Mouse (Mus musculus): ENCODE data around the gene H2afy. TPM values are rescaled to one million over a fixed set of nuclear protein-coding genes. Genes with fewer than 3 reads are reported as not detected.

The H2afy gene
- polyA plus RNA-seq (2014; fragmentation: Nextera tagmentation; extraction: Ambion mirVana): 685 and 702 TPM in 2 replicates

DNA sequence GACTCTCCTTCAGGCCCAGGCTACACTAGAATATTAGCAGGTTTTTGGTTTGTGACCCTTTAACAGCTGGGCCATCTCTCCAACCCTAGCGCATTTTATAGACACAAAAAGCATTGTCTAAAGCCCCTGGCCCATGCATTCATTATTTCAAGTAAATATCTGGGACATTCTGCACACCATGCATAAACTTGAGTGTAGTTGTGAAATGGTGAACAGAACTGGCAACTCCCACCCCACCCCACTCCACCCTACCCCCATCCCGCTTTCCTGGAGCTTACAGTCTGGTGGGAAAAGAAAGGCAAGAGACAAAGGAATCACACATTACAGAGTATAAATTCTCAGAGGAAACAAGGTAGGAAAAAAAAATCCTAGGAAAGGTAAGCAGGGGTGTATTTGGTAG is at the start of gene H2afy:
H2afy (minus strand) TSS at position 162 of the 400 bp plus-strand sequence.
- peak within 1 kb of the TSS; percentile 71 for H3K27ac ChIP-seq (ENCODE audit: low read depth, low read length)
- peak within 1 kb of the TSS; percentile 99 for H3K9ac ChIP-seq (ENCODE audit: low read length)
- peak within 1 kb of the TSS; percentile 90 for H3K4me2 ChIP-seq (ENCODE audit: low read depth, low read length, severe bottlenecking)
- no peaks in the 10 kb centered on the region for H3K9me3 ChIP-seq (ENCODE audit: control insufficient read depth, low read length)
- H3K4me3 ChIP-seq (ENCODE audit: low read depth, low read length): peak within 1 kb of the TSS; percentile 97
- ATAC-seq (replicated peaks; ENCODE audit: low FRiP score) (no peak), DNase-seq (ENCODE audit: low spot score) (no peak)
- H3K36me3 ChIP-seq (ENCODE audit: control insufficient read depth, insufficient read depth, low read length): no peaks in the 10 kb centered on the region; the same call in 1 of the 2 replicates
- H3K4me1 ChIP-seq (replicated peaks; ENCODE audit: control insufficient read depth, insufficient read depth, low read length): no peaks in the 10 kb centered on the region; the same call in none of the 2 replicates
- 78% methylated on average over 2 of the region's 2 CpGs for WGBS
- H3K27me3 ChIP-seq (ENCODE audit: control insufficient read depth, insufficient read depth, low read length): no peaks in the 10 kb centered on the region

DNA sequence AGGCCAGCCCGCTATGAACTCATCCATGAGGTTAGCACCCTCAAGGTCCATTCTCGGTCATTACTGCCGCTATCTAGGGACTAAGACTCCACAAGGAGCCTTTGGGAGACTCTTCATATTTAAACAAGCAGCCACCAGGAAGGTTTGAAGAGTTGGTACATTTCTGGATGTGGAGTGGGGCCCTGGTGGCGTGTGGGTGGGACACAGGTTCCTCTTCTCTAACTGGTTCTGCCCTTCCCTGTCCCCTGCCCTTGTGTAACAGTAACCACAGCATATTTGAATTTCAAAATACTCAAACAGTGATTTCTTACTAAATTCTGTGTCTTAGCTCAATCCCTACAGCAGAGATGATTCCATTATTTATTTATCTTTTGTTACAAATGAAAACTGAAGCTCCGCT is 47.5 kb upstream of the H2afy start:
- no peaks in the 10 kb centered on the region for H3K27me3 ChIP-seq (ENCODE audit: control insufficient read depth, insufficient read depth, low read length)
- H3K4me3 ChIP-seq (ENCODE audit: low read depth, low read length): no peak overlapping the region
- DNase-seq (ENCODE audit: low spot score) (no peak), ATAC-seq (replicated peaks; ENCODE audit: low FRiP score) (no peak)
- H3K9ac ChIP-seq (ENCODE audit: low read length): no peak overlapping the region
- H3K9me3 ChIP-seq (ENCODE audit: control insufficient read depth, low read length): no peaks in the 10 kb centered on the region
- no peaks in the 10 kb centered on the region for H3K4me1 ChIP-seq (replicated peaks; ENCODE audit: control insufficient read depth, insufficient read depth, low read length)
- no peaks in the 10 kb centered on the region for H3K36me3 ChIP-seq (ENCODE audit: control insufficient read depth, insufficient read depth, low read length)
- H3K27ac ChIP-seq (ENCODE audit: low read depth, low read length): no peak overlapping the region
- no peak overlapping the region for H3K4me2 ChIP-seq (ENCODE audit: low read depth, low read length, severe bottlenecking)
- 90% methylated on average over 5 of the region's 5 CpGs for WGBS

DNA sequence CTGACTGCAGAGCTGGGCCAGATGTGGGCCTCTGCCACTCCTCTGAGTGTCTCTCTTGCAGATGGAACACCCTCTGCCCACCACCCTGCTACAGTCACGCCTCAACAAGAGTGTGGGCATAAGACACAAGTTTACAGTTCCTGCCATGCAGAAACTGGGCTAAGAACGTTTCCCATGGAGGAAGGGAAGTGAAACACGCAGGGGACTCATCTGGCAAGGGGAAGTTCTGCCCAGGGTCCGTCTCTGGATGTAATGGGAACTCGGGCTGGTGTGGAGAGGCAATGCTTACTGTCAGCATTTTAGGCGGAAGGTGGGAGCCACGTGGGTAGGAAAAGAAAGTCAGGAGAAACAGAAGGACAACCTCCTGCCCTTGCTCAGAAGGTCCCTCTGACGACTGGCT is 45.3 kb upstream of the H2afy start:
- Histone ChIP-seq H3K27ac (ENCODE audit: low read depth, low read length) (no peak overlapping the region), H3K4me2 (ENCODE audit: low read depth, low read length, severe bottlenecking) (no peak overlapping the region), H3K9ac (ENCODE audit: low read length) (no peak overlapping the region), H3K27me3 (ENCODE audit: control insufficient read depth, insufficient read depth, low read length) (no peaks in the 10 kb centered on the region), H3K4me3 (ENCODE audit: low read depth, low read length) (no peak overlapping the region), H3K36me3 (ENCODE audit: control insufficient read depth, insufficient read depth, low read length) (no peaks in the 10 kb centered on the region), H3K4me1 (replicated peaks; ENCODE audit: control insufficient read depth, insufficient read depth, low read length) (no peaks in the 10 kb centered on the region), H3K9me3 (ENCODE audit: control insufficient read depth, low read length) (no peaks in the 10 kb centered on the region)
- DNase-seq (ENCODE audit: low spot score) (no peak), ATAC-seq (replicated peaks; ENCODE audit: low FRiP score) (no peak)
- 78% methylated on average over 8 of the region's 8 CpGs for WGBS

DNA sequence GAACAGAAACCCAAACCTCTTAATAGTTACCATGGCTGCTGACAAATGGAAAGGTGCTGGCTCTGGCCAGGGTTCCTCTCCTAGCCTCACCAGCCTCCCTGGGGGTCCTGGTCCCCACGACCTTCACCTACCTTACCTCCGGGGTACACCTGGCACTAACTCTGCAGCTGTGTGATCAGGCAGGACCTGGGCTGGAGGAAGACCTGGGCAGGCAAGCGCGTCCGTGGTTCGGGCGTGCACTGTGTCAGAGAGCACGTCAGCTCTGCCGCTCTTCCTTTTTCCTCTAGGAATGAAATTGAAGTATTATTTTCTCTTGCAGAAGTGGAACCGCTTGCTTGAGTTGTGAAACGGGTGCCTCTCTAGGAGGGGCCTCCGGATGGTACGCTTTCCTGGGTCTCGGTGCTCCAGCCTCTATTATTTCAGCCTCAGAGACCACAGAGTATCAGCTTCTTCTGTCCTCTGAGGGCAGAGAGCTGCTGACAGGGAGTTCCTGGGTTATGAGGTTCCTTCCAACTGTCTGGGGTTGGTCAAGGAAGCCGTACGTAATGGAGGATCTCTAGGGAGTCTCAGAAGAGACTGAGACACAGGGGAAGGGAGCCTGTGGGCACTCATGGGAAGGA is 42.4 kb upstream of the H2afy start, which contains the start of gene Tifab:
Tifab (minus strand) TSS at position 470 of the 620 bp plus-strand sequence.
- H3K4me3 ChIP-seq (ENCODE audit: low read depth, low read length): no peak within 1 kb of the TSS
- H3K9me3 ChIP-seq (ENCODE audit: control insufficient read depth, low read length): no peaks in the 10 kb centered on the region
- H3K27ac ChIP-seq (ENCODE audit: low read depth, low read length): no peak within 1 kb of the TSS
- H3K9ac ChIP-seq (ENCODE audit: low read length): no peak within 1 kb of the TSS
- 89% methylated on average over 16 of the region's 16 CpGs for WGBS
- H3K4me1 ChIP-seq (replicated peaks; ENCODE audit: control insufficient read depth, insufficient read depth, low read length): no peaks in the 10 kb centered on the region
- H3K36me3 ChIP-seq (ENCODE audit: control insufficient read depth, insufficient read depth, low read length): no peaks in the 10 kb centered on the region
- DNase-seq (ENCODE audit: low spot score): no peak
- ATAC-seq (replicated peaks; ENCODE audit: low FRiP score): no peak
- H3K27me3 ChIP-seq (ENCODE audit: control insufficient read depth, insufficient read depth, low read length): no peaks in the 10 kb centered on the region
- H3K4me2 ChIP-seq (ENCODE audit: low read depth, low read length, severe bottlenecking): no peak within 1 kb of the TSS

DNA sequence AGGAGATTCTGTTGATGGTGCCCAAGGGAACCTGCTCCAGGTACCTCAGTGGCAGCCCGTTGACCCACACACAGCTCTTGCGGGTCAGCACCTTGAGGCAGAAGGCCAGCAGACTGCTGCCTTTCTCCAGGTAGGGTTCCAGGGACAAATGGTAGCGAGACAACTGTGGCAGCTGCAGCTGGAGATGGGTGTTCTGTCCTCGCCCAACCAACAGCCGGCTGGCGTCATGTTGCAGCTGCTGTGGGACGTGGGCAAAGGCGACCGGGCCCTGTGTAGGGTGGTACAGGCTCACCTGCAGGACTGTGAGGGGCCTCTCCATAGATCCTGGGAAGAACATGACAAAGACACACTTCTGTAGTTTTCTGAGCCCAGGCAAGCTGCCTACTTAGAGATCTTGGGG is 40.1 kb upstream of the H2afy start:
- ATAC-seq (replicated peaks; ENCODE audit: low FRiP score) (no peak), DNase-seq (ENCODE audit: low spot score) (no peak)
- Histone ChIP-seq H3K4me1 (replicated peaks; ENCODE audit: control insufficient read depth, insufficient read depth, low read length) (no peaks in the 10 kb centered on the region), H3K36me3 (ENCODE audit: control insufficient read depth, insufficient read depth, low read length) (no peaks in the 10 kb centered on the region), H3K27ac (ENCODE audit: low read depth, low read length) (no peak overlapping the region), H3K9ac (ENCODE audit: low read length) (no peak overlapping the region), H3K27me3 (ENCODE audit: control insufficient read depth, insufficient read depth, low read length) (no peaks in the 10 kb centered on the region), H3K4me2 (ENCODE audit: low read depth, low read length, severe bottlenecking) (no peak overlapping the region), H3K9me3 (ENCODE audit: control insufficient read depth, low read length) (no peaks in the 10 kb centered on the region), H3K4me3 (ENCODE audit: low read depth, low read length) (no peak overlapping the region)
- 90% methylated on average over 9 of the region's 9 CpGs for WGBS

DNA sequence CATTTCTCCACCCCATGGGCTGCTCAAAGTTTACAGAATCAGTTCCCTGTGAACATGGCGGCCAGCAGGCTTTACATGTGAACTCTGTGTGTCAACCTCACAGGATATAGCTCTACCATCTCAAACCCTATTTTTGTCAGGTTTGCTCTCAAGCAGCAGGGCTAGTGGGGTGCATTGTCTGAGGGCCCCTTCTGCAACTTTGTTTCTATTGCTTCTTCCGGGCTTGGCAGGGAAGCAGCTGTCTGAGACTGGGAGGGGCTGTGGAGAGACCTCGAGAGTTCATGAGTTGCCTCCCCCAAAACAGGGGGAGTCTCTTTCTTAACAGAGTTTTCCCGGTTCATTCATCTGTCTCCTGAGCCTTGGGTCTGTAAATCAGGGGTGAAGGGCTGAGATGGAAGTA is 39.7 kb upstream of the H2afy start:
- DNase-seq (ENCODE audit: low spot score): no peak
- Histone ChIP-seq H3K27me3 (ENCODE audit: control insufficient read depth, insufficient read depth, low read length) (no peaks in the 10 kb centered on the region), H3K4me2 (ENCODE audit: low read depth, low read length, severe bottlenecking) (no peak overlapping the region), H3K4me1 (replicated peaks; ENCODE audit: control insufficient read depth, insufficient read depth, low read length) (no peaks in the 10 kb centered on the region), H3K4me3 (ENCODE audit: low read depth, low read length) (no peak overlapping the region), H3K36me3 (ENCODE audit: control insufficient read depth, insufficient read depth, low read length) (no peaks in the 10 kb centered on the region), H3K27ac (ENCODE audit: low read depth, low read length) (no peak overlapping the region), H3K9ac (ENCODE audit: low read length) (no peak overlapping the region), H3K9me3 (ENCODE audit: control insufficient read depth, low read length) (no peaks in the 10 kb centered on the region)
- no peak for ATAC-seq (replicated peaks; ENCODE audit: low FRiP score)
- WGBS: 84% methylated on average over 4 of the region's 4 CpGs

DNA sequence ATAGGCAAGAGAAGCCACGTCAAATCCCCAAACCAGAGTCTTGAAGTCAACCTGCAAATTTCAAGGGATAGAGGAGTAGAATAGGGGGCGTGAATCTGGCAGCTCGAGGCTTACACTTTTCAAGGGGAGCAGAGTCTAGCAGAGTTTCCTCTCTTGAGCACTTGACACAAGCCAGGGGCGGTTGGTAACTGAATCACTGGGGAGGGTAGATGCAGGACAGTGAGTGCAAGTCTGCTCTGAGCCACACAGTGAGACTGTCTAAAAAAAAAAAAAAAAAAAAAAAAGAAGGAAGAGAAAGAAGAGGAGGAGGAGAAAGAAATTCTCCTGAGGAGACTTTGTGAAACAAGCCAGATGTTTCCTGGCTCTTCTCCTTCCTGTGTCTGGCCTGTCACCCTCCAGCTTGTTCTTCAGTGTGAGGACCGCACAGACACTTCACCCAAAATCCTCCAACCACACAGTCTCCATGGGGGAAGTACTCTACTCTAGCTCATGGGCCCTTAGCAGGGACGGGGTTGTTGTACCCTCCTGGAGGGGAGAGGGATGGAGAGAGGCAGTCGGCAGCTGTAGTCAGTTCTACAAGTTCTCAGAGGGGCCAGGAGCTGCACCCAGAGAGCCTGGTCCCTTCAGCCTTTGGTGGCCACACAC is 36.9 kb upstream of the H2afy start:
- 70% methylated on average over 7 of the region's 7 CpGs for WGBS
- Histone ChIP-seq H3K4me1 (replicated peaks; ENCODE audit: control insufficient read depth, insufficient read depth, low read length) (peaks cover 4% of the 10 kb centered on the region; the same call in 1 of the 2 replicates), H3K4me2 (ENCODE audit: low read depth, low read length, severe bottlenecking) (no peak overlapping the region), H3K4me3 (ENCODE audit: low read depth, low read length) (no peak overlapping the region), H3K9me3 (ENCODE audit: control insufficient read depth, low read length) (no peaks in the 10 kb centered on the region), H3K9ac (ENCODE audit: low read length) (no peak overlapping the region), H3K27me3 (ENCODE audit: control insufficient read depth, insufficient read depth, low read length) (no peaks in the 10 kb centered on the region), H3K36me3 (ENCODE audit: control insufficient read depth, insufficient read depth, low read length) (no peaks in the 10 kb centered on the region), H3K27ac (ENCODE audit: low read depth, low read length) (no peak overlapping the region)
- no peak for DNase-seq (ENCODE audit: low spot score)
- no peak for ATAC-seq (replicated peaks; ENCODE audit: low FRiP score)

DNA sequence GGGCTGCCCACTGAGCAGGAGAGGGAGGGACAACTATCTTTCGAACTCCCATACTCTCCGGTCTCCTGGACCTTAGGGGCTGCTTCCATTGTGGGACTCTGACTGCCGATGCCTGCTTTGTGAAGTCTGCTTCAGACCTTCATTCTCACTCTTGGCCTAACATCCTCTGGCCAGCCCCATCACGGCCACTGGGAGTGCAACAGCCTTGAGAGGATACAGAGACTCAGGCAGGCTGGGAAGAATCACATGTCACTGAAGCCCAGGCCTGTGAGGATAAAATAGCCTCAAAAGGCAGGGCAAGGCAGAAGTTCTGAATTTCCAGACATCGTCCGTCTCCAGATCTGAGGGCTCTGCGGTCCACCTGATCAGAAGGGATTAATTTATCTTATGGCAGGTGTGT is 35.9 kb upstream of the H2afy start:
- Histone ChIP-seq H3K9ac (ENCODE audit: low read length) (no peak overlapping the region), H3K27me3 (ENCODE audit: control insufficient read depth, insufficient read depth, low read length) (no peaks in the 10 kb centered on the region), H3K4me2 (ENCODE audit: low read depth, low read length, severe bottlenecking) (no peak overlapping the region), H3K36me3 (ENCODE audit: control insufficient read depth, insufficient read depth, low read length) (no peaks in the 10 kb centered on the region), H3K4me3 (ENCODE audit: low read depth, low read length) (no peak overlapping the region), H3K9me3 (ENCODE audit: control insufficient read depth, low read length) (no peaks in the 10 kb centered on the region), H3K4me1 (replicated peaks; ENCODE audit: control insufficient read depth, insufficient read depth, low read length) (peaks cover 6% of the 10 kb centered on the region; the same call in 1 of the 2 replicates), H3K27ac (ENCODE audit: low read depth, low read length) (no peak overlapping the region)
- ATAC-seq (replicated peaks; ENCODE audit: low FRiP score): no peak
- 87% methylated on average over 7 of the region's 7 CpGs for WGBS
- DNase-seq (ENCODE audit: low spot score): no peak

DNA sequence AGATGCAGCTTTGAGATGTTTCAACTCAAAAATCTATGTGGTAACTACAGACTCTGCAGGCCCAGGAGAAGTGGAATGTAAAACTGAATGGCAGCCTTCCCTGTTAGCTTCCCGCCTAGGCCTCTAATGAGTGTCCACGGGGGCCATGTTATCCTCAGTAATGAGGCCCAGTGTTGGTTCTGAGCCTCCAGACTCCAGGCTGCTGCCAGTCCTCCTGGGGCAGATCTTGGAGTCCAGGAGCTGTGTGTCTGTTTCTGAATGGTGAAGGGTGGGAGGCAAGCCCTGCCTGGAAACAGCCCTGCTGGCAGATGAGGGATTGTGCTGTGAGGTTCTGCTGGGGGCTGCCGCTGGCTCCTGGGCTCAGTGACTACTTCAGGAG is 32.2 kb upstream of the H2afy start:
- no peak overlapping the region for H3K27ac ChIP-seq (ENCODE audit: low read depth, low read length)
- no peaks in the 10 kb centered on the region for H3K27me3 ChIP-seq (ENCODE audit: control insufficient read depth, insufficient read depth, low read length)
- 63% methylated on average over 3 of the region's 3 CpGs for WGBS
- ATAC-seq (replicated peaks; ENCODE audit: low FRiP score): no peak
- H3K9ac ChIP-seq (ENCODE audit: low read length): no peak overlapping the region
- H3K36me3 ChIP-seq (ENCODE audit: control insufficient read depth, insufficient read depth, low read length): no peaks in the 10 kb centered on the region
- no peak overlapping the region for H3K4me2 ChIP-seq (ENCODE audit: low read depth, low read length, severe bottlenecking)
- H3K4me3 ChIP-seq (ENCODE audit: low read depth, low read length): no peak overlapping the region
- no peak for DNase-seq (ENCODE audit: low spot score)
- H3K9me3 ChIP-seq (ENCODE audit: control insufficient read depth, low read length): no peaks in the 10 kb centered on the region
- peaks cover 6% of the 10 kb centered on the region; the same call in 1 of the 2 replicates for H3K4me1 ChIP-seq (replicated peaks; ENCODE audit: control insufficient read depth, insufficient read depth, low read length)

All from forebrain, embryonic 11.5 days (tissue).